Mouse (Mus musculus): ENCODE data around the gene Kctd10. TPM values are rescaled to one million over a fixed set of nuclear protein-coding genes. Genes with fewer than 3 reads are reported as not detected.

Gene Kctd10
- total RNA-seq, 1 experiment: 94.6 TPM

DNA sequence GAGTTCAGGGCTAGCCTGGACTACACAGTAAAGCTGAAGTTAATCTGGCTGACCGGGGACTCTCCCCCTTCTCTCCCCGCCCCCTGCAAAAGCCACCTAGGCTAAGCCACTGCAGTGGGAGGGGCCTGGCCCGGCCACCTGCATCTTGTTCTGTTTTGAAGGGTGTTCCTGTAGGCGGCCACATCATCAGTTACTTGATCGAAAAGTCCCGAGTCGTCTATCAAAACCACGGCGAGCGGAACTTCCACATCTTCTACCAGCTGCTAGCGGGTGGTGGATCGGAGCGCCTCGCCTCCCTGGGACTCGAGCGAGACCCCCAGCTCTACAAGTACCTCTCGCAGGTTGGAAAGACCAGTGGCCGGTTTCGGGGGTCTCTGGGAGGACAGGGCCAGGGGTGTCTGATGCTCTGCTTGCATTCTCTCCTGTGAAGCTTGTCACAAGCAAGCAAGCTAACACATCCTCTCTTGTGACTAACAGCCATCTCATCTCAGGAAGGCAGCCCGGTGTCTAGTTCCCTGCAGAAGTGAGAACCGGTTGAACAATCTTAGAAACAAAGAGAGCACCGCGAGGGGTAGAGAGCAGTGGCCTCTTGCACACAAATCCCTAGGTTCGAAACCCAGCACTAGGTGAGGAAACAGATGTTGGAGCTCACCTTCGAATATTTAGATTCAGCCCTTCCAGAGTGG is 57.1 kb downstream of the Kctd10 start:
- Histone ChIP-seq H3K4me3 (ENCODE audit: insufficient read depth in 1 of 2, low read depth in 1 of 2, low read length in 2 of 2, poor library complexity in 1 of 2, severe bottlenecking in 1 of 2) (no peak overlapping the region), H3K9ac (ENCODE audit: insufficient read depth, low read depth, low read length, poor library complexity, severe bottlenecking) (no peak overlapping the region), H3K9me3 (ENCODE audit: control insufficient read depth, insufficient read depth, low read depth, low read length) (no peaks in the 10 kb centered on the region), H3K4me1 (ENCODE audit: control insufficient read depth in 2 of 2, insufficient read depth in 2 of 2, low read length in 2 of 2, poor library complexity in 1 of 2) (no peaks in the 10 kb centered on the region; a peak in 1 of 4 replicates), H3K36me3 (ENCODE audit: control insufficient read depth, insufficient read depth, low read length, poor library complexity, severe bottlenecking) (no peaks in the 10 kb centered on the region), H3K27ac (ENCODE audit: insufficient read depth, low read depth, low read length, poor library complexity, severe bottlenecking) (no peak overlapping the region)
- DNase-seq (ENCODE audit: low read depth, low spot score): no peak
- TF ChIP-seq MAFK (IDR thresholded peaks at IDR 0.05; ENCODE audit: insufficient read depth, low read depth, low read length) (no peak), HCFC1 (IDR thresholded peaks at IDR 0.05; ENCODE audit: borderline replicate concordance, insufficient read depth, low read length) (no peak), CHD2 (IDR thresholded peaks at IDR 0.05; ENCODE audit: low read depth, low read length) (no peak), ZC3H11A (IDR thresholded peaks at IDR 0.05; ENCODE audit: borderline replicate concordance, low read depth, low read length) (no peak), ZNF384 (IDR thresholded peaks at IDR 0.05; ENCODE audit: low read depth, low read length) (no peak)
- in situ Hi-C loops (cut with MboI; ENCODE audit: low sequenced_read_pairs in 2 of 2, unreplicated experiment in 2 of 2): no loop called here

Other genes starting within 250 kb of the Kctd10 start
- gene Acacb, start 234.0 kb downstream of the Kctd10 start, total RNA-seq (2012; rRNA removed): 10.5 and 16.9 TPM in 2 replicates
- 7.5 and 10.7 TPM in 2 replicates for gene Foxn4, start 106.7 kb downstream of the Kctd10 start, total RNA-seq (2012; rRNA removed)
- 3.6 and 5.6 TPM in 2 replicates for gene Myo1h, start 91.3 kb downstream of the Kctd10 start, total RNA-seq (2012; rRNA removed)
- 31.7 and 33.8 TPM in 2 replicates for gene Ube3b, start 99 bp upstream of the Kctd10 start, total RNA-seq (2012; rRNA removed)
- gene Mmab, start 63.6 kb upstream of the Kctd10 start, total RNA-seq (2012; rRNA removed): 11.0 and 16.3 TPM in 2 replicates
- 32.5 and 35.8 TPM in 2 replicates for gene Mvk, start 63.8 kb upstream of the Kctd10 start, total RNA-seq (2012; rRNA removed)
- gene Fam222a, start 187.5 kb upstream of the Kctd10 start, total RNA-seq (2012; rRNA removed): 1.2 and 2.2 TPM in 2 replicates

All from ES-E14 (cell line).